Mouse (Mus musculus) hematopoietic stem cell, adult 5-6 weeks (primary cell): ENCODE measurements around the gene Arhgef15. TPM values are rescaled to one million over a fixed set of nuclear protein-coding genes. Genes with fewer than 3 reads are reported as not detected.
"Not testable (repeated sequence)": the region's sequence is repeated elsewhere in the genome, so short reads cannot be mapped to it uniquely, and the experiment has no call there.

Experiments used
- ATAC-seq, 2 experiments: fragments of 125-278 bp in 1 of 2; replicated peaks in 1 of 2; 2 replicates each; pipeline ENCODE4 v1.8.0; 2016 to 2017; ENCODE audit warnings: inconsistent platforms in 2 of 2, mild to moderate bottlenecking in 2 of 2, moderate number of reproducible peaks in 2 of 2, low read depth in 1 of 2, moderate TSS enrichment in 1 of 2; ENCODE audit not compliant: low FRiP score in 2 of 2, poor library complexity in 2 of 2, severe bottlenecking in 2 of 2, insufficient read depth in 1 of 2, low TSS enrichment in 1 of 2
- total RNA-seq: library from RNA; stranded (forward); fragments of 172-1452, 232-1000 nt; gene quantifications from 2 replicates; pipeline ENCODE4 v1.2.3, GENCODE M21; 2017

Arhgef15 gene
- total RNA-seq, 1 experiment from 2014 or later: 1.8 TPM

DNA sequence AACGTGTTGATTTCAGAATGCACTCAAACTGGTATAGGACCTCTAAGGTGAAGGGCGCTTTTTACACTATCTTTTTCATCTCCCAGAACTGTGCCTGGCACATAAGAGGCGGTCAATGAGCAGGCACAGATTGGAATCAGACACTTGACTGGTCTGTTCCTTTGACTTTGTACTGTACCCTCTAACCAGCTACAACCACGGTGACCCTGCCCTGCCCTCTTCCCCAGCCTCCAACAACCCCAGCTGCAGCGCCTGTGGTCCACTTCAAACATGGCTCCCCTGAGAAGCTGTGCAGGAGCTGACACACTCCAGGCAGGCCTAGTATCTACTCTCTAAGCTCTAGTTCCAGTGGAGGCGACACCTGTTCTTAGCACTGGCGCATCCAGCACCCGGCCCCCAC lies 14.5 kb downstream of the Arhgef15 start:
- no peak for ATAC-seq

DNA sequence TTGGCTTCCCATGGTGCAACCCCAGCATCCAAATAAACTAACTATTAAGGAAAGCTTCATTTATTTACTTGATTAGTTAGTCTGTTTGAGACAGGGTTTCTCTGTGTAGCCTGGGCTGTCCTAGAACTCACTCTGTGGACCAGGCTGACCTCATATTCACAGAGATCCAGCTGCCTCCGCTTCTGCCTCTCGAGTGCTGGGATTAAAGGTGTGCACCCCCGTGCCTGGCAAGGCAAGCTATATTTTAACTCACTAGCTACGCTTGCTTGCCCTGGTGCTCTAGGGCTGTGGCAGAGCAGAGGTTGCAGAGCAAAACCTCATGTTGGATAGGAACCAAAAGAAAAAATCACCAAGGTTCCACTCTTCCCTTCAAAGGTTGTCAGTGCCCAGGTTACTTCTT lies 16.8 kb downstream of the Arhgef15 start:
- no peak for ATAC-seq

DNA sequence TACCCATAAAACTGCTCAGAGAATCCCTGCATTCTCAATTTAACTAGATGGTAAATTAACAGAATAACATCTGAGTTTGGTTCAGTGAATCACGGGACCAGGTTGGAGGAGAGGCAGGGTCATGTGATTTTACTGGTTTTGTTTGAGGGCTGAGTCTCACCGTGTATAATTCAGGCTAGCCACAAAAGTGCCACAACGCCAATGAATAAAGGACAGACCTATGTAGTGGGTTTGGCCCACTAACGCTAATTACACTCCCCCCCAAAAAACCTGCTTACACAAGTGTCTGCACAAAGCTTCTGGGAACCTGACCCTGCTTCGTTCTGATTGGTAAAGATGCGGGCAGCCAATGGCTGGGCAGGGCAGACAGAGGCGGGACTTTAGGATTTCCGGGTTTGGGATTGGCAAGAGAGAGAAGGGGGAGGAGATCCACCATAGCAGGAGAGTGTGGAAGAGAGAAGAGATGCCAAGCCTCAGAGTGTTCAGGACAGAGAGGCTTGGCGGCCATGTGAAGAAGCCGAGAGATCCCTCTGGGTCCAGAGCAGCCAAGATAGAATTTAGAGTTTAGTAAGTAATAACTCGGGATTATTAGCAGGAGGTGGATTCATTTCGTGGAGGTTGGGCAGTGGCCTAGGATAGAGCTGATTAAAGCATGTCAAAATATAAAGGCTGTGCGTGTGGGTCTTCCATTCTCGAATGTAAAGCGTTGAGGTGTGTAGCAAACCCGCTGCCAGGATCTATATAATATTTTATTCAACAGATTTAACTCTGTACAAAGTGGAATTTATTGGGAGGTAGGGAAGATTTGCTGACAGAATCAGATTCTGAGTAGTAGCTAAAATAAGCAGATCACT lies 17.6 kb downstream of the Arhgef15 start:
- peak; percentile 96 to 99 for ATAC-seq

DNA sequence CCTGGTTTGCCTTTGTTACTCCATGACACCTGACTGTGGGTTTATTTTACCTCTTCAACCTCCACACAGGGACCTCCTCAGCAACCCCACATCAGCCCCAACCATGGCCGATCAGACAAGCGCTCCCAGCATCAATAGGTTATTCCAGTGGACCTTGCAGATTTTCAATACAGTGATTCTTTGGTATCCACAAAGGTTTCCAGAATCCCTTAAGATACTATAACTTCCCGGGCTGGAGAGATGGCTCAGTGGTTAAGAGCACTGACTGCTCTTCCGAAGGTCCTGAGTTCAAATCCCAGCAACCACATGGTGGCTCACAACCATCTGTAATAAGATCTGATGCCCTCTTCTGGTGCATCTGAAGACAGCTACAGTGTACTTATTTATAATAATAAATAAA lies 20.3 kb downstream of the Arhgef15 start:
- not testable (repeated sequence) for ATAC-seq

DNA sequence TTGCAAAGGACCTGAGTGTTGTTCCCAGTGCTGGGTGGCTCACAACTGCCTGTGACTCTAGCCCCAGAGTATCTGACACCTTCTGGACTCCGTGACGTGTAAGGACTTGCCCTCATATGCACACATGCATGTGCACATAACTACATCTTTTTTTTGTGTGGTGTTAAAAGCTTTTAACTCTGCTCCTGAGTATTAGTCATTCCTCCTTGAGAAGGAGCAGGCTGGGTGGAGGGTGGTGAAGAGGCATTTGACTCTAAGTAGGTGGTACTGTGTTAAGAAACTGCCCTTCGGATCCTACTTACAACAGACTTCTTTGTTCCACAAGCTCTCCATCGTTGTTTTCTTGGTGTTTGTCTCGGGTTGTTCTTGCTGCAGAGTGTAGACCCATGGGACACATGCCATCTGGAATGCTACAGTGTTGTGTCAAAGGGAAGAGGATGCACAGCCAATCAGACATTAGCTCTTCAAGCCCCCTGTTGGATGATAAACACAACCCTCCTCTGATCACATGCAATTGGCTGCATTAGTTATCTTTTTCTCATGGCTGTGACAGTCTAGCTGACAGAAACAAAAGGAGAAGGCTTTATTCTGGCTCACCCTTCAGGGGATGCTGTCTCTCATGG lies 23.3 kb downstream of the Arhgef15 start:
- ATAC-seq: no peak

DNA sequence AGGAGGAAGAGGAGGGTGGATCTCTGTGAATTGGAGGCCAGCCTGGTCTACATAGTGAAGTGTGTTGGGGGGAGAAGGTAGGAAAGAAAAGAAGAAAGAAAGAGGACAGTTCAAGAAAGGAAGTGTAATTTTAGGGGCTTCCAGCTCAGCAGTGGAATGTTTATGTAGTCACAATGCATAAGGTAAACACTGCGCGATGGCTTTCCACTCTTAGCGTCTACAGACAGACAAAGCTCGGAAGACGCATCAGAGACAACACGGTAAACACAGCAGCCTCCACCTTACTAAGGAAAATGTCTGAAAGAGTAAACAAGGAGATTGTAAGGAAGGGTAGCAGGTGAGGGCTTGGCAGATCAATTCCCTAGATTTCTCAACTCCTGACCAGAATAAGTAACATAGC lies 27.3 kb downstream of the Arhgef15 start:
- no peak for ATAC-seq

DNA sequence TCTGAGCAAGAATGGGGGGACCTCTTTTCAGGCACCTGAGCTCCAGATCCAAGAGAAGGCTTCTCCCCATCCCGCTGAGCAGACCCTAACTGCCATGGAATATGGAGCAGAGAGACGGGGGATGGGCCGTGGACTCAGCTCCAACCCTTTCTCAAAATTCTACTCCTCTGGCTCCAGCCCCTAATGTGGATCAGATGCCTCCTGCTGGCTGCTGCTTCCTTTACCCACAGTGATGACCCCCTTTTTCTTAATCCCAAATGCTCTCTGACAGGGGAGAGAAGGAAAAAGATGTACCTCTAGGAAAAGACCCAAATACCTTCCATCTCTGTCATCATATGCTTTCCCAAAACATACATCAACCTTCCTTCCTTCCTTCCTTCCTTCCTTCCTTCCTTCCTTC lies 30.3 kb downstream of the Arhgef15 start, which contains the start of gene Odf4:
Gene Odf4 (minus strand): TSS at position 101 of the 400 bp plus-strand sequence.
- ATAC-seq: no peak

DNA sequence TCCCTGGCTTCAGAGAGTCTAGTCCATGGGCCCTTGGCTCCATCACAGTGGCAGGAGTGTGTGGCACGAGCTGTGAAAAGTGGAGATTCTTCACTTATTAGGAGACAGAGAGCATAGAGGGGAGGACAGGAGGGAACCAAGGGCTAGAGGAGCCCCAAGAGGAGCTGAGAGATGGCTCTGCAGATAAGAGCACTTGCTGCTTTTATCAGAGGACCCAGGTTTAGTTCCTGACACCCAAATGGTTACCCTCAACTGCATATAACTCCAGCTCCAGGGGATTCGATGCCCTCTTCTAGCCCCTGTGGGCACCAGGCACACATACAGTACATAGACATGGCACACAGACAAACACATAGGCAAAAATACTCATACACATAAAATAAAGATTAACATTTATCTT lies 32.5 kb downstream of the Arhgef15 start:
- ATAC-seq: no peak

DNA sequence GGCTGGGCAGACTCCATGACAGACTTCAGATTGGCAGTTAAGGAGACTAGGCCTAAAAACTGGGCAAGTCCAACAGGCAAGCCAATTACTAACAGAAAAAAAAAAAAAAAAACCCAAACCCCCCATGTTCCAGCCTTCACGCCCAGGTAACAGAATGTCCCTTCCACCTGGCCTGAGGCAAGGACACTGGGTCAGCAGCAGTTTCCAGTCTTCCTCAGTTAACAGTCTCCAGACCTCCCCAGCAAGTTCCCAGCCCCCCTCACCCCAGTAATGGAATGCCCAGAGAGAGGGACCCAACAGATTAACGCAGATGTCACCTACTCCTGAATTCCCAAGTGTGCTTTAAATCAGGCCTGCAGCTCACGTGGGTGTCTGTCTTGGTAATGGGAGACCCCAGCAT lies 34.1 kb downstream of the Arhgef15 start:
- no peak for ATAC-seq

DNA sequence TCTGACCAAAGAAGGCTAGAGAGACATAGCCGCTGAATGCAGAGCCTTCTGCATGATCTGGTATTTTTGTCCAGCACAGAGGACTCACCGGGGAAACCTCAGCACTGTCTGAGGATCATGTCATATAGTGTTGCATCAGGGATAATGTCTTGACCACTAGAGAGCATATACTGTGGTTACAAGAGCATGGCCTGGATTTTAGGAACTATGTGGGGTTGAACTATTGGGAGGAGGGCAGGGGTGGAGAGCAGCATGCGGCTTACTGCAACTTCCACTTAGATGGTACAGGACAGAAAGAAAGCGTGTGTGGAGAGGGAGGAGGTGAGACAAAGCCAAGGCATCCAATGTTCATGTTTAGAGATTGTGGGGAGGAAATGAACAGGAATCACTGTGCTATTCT lies 42.7 kb downstream of the Arhgef15 start:
- no peak for ATAC-seq

DNA sequence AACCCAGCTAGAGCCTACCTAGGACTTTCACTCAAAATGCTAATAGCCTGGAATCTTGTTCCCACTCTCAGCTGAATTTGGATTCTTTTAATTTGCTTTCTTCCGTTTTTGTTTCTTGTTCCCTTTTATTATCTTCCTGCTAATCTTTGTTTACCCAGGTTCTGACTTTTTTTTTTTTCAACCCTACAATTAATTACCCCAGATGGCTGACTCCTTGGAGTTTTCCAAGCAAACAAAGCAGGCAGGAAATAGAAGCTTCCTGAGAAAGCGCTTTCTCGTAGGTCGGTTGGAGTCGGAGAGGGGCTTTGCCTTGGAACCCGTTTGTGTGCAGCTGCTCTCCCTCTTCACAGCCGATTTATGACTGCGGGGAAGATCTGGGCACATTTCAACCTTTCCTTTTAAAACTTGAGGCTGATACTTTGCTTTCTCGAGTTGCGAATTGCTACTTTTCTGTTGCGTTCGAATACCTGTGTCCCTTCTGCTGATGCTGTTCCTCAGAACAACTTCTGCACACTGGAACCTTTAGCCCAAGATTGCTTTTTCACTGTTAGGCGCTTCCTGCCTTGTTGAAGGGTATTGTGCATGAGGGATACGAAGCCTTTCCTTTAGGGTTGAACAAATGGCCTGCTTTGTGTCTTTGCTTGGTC lies 45.6 kb downstream of the Arhgef15 start:
- ATAC-seq: no peak

DNA sequence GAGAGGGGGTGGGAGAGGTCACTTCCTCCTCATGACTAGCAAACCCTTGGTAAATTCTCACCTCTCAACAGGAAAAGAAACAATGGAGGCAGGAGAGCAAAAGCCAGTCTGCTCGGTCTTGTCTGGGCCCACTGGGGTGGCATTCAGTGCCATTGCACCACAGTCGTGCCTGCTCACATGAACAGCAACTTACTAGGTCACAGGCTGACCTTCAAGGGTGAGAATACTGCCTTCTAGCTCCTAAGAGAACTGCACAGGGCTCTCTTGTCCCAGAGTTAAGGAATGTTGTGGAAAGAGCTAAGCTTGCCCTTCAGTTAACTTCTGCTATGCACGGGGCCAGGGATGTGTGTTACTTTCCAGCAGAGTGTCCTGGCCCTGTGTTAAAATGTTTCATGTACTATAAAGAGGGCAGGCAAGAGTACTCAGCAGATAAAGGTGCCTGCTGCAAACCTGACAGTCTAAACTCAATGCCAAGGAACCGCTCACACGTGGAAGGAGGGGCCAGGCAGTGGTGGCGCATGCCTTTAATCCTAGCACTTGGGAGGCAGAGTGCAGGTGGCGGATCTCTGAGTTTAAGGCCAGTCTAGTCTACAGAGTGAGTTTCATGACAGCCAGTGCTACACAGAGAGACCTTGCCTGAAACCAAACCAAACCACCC lies 48.3 kb downstream of the Arhgef15 start:
- ATAC-seq: no peak

DNA sequence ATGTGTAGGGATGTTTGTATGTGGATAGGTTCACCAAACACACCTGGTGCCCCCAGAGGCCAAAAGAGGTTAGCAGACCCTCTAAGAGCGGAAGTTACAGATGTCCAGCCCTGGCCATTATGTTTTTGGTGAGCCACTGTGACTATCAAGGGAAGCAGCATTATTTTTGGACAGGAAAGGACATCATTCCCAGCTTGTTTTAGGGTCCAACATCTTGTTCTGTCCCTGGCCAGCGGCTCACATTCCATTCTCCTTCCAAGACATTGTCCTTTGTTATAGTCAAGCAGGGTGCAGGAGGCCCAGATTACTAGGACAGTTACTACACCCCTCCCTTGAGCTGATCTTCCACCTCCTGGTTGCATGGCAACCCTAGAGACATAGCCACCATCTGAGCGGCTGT lies 50.0 kb downstream of the Arhgef15 start:
- ATAC-seq: no peak

DNA sequence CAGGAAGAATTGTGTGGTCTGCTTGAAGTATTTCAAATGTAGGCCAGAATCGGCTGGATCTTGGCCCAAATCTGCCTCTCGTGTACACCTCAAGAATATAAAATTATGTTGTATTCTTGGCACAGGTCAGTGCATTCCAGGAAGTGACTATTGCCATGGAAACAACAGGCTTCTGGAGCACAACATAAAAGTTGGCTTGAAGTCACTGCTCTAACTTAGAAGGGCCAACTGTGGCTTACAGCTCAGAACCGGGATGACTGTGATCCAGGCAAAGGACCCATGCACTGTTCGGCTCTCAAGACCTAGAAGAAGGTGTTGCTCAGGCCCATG lies 50.9 kb downstream of the Arhgef15 start:
- ATAC-seq: no peak

DNA sequence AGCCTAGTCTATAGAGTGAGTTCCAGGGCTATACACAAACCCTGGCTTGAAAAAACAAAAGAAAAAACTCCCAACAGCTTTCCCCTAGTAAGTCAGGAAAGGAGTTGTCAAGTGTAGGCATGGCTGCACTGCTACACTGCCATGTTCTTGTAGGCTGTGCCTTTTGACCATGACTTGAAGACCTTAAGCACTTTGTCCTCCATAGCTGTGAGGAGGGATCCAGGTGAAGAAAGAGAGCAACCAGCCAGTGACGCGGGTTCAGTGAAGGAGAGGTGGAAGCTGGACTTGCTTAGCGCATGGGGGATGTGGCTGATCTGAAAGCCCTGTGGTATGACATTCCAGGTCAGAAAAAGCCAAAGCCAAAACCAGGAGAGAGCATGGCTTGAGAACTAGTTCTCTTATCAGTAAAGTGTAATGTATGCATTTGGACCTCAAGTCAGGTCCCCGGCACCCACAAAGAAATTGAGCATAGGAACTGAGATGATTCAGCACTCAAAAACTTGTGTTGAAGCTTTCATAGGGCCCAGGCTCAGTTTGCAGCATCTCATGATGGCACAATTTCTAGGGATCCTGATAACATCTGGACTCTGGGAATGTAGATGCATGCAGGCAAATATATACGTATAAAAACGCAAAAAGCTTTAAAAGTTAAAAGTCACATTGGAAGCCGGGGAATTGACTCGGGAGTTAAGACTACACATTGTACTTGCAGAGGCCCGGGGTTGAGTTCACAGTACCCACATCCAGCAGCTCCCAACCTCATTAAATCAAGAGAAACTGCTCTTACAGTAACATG lies 51.4 kb downstream of the Arhgef15 start:
- no peak for ATAC-seq

DNA sequence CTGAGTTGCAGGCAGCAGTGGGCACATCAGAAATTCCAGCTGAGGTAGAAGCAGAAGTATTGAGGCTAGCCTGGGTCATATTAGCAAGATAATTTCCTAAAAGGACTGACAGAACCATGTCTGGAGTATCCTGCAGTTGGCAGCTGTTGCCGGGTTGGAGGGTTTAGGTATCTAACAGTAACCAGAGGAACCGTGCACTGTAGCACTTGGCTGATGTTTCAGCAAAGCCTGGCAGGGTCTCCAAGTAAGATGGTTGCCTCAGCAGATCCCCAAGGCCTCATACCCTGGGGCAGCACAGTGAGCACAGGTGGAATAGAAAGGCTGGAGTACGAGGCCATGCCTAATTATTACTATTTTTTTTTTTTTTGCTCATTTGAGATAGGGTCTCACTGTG lies 52.1 kb downstream of the Arhgef15 start:
- no peak for ATAC-seq

DNA sequence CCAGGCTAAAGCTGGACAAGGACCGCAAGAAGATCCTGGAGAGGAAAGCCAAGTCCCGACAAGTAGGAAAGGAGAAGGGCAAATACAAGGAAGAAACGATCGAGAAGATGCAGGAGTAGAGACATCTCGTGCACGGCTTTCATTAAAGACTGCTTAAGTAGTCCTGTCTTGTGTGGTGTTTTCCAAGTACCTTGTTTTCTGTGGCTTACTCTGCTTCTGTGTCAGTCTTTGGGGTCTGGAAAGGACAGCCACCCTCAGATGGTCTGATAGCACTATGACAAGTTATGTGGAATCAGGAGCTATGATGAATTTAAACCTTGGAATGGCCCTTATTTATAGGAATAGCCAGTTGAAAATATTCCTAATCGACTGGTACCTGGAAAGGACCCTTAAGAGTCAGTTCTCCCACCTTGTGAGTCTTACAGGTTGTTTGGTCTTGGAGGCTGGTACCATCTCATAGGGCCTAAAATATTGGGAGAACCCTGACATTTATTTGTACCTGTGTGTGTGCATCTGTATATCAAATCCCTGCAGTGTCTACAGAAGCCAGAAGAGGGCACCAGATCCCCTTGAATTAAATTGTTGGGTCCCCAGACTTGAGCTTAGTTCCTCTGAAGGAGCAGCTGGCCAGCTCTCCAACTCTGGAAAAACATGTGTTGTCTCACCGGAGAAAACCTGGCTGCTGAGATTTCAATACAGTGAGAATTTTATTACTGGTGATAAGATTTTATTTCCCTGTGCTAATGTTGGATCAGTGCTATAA lies 52.7 kb downstream of the Arhgef15 start:
- ATAC-seq: 0 out of 4 replicates have a peak, but pooled peaks of 1 of the 2 experiments have one; percentile 30
